Comparison of ENCODE assay signal across 8 mouse cellular contexts in genomic region chr15:89428821-89429351, GRCm38 (mm10). TPM values are rescaled to one million over a fixed set of nuclear protein-coding genes. Genes with fewer than 3 reads are reported as not detected.
DNase-seq lines count a peak whose midpoint lies in the region; ATAC-seq and TF ChIP-seq lines count a peak whose summit lies in the region.

No protein-coding gene starts in this region.

- TF ChIP-seq EP300 in heart, adult 2 months (IDR thresholded peaks at IDR 0.05; ENCODE audit: insufficient read depth, low read depth, low read length): no peak

- ATAC-seq in forebrain, embryonic 11.5 days (replicated peaks; ENCODE audit: low FRiP score): peak; percentile 67
- peak; percentile 9 for ATAC-seq in liver, embryonic 13.5 days (ENCODE audit: low read depth)

- peaks cover 9% of the 10 kb centered on the region for H3K79me3 ChIP-seq in C2C12 (ENCODE audit: low read depth)

- peak in 1 of 2 experiments; percentile 32 for DNase-seq in heart, adult 2 months
- DNase-seq in heart, postnatal 36 days: no peak
- DNase-seq in forebrain, embryonic 11.5 days (ENCODE audit: low spot score): no peak
- no peak for DNase-seq in liver, embryonic 13.5 days
- no peak for DNase-seq in frontal cortex, adult 2 months (ENCODE audit: extremely low spot score in 1 of 2, low spot score in 1 of 2)
- DNase-seq in Muller cell, postnatal 12 days (ENCODE audit: inconsistent ontology term): no peak
- DNase-seq in ovary, postnatal 36 days (ENCODE audit: low spot score): no peak

- peaks cover 8% of the 10 kb centered on the region for H3K36me3 ChIP-seq in heart, adult 2 months (ENCODE audit: control insufficient read depth, insufficient read depth, low read length)
- H3K36me3 ChIP-seq in C2C12 (ENCODE audit: control insufficient read depth, insufficient read depth): peaks cover 19% of the 10 kb centered on the region
- H3K36me3 ChIP-seq in forebrain, embryonic 11.5 days (ENCODE audit: control insufficient read depth, insufficient read depth, low read length): no peaks in the 10 kb centered on the region; the same call in 1 of the 2 replicates
- peaks cover 29% of the 10 kb centered on the region for H3K36me3 ChIP-seq in liver, embryonic 13.5 days

- H3K27ac ChIP-seq in heart, adult 2 months: peak overlapping the region; percentile 99
- no peak overlapping the region for H3K27ac ChIP-seq in forebrain, embryonic 11.5 days (ENCODE audit: low read depth, low read length)
- peak overlapping the region; percentile 100 for H3K27ac ChIP-seq in liver, embryonic 13.5 days

- H3K9me3 ChIP-seq in forebrain, embryonic 11.5 days (ENCODE audit: control insufficient read depth, low read length): no peaks in the 10 kb centered on the region
- no peaks in the 10 kb centered on the region for H3K9me3 ChIP-seq in liver, embryonic 13.5 days (replicated peaks)

- no peak for TF ChIP-seq CTCF in heart, adult 2 months (IDR thresholded peaks at IDR 0.05)
- no peak for TF ChIP-seq CTCF in C2C12 (IDR thresholded peaks at IDR 0.05; ENCODE audit: control insufficient read depth, insufficient read depth, insufficient read length)

- intact Hi-C loops in heart, adult 2 months (cut with DNase I): loop anchor here (2.0 kb wide), 1 partner anchor 54 kb away; no protein-coding TSS in a partner anchor
- intact Hi-C loops in heart, postnatal 36 days (cut with DNase I): loop anchor here (2.0 to 5.0 kb wide), 2 partner anchors 54 to 72 kb away; partner anchors contain the start of genes Lmf2 and Ncaph2

- H3K4me3 ChIP-seq in heart, adult 2 months: peak overlapping the region; percentile 99
- H3K4me3 ChIP-seq in C2C12 (ENCODE audit: insufficient read depth, poor library complexity, severe bottlenecking): peak overlapping the region; percentile 98
- H3K4me3 ChIP-seq in forebrain, embryonic 11.5 days (ENCODE audit: low read depth, low read length): peak overlapping the region; percentile 79
- peak overlapping the region; percentile 83 for H3K4me3 ChIP-seq in liver, embryonic 13.5 days (replicated peaks)

- no peaks in the 10 kb centered on the region for H3K27me3 ChIP-seq in heart, adult 2 months (ENCODE audit: control insufficient read depth, insufficient read depth, low read length)
- no peaks in the 10 kb centered on the region for H3K27me3 ChIP-seq in C2C12 (ENCODE audit: control insufficient read depth, insufficient read depth, insufficient read length)
- no peaks in the 10 kb centered on the region for H3K27me3 ChIP-seq in forebrain, embryonic 11.5 days (ENCODE audit: control insufficient read depth, insufficient read depth, low read length)
- H3K27me3 ChIP-seq in liver, embryonic 13.5 days: no peaks in the 10 kb centered on the region

- no peaks in the 10 kb centered on the region; the same call in 1 of the 2 replicates for H3K4me1 ChIP-seq in heart, adult 2 months (ENCODE audit: control insufficient read depth, insufficient read depth, low read length)
- peaks cover 8% of the 10 kb centered on the region; the same call in 1 of the 2 replicates for H3K4me1 ChIP-seq in forebrain, embryonic 11.5 days (replicated peaks; ENCODE audit: control insufficient read depth, insufficient read depth, low read length)
- H3K4me1 ChIP-seq in liver, embryonic 13.5 days (replicated peaks): peaks cover 60% of the 10 kb centered on the region

- H3K9ac ChIP-seq in heart, adult 2 months (ENCODE audit: low read depth, low read length): peak overlapping the region; percentile 74
- H3K9ac ChIP-seq in forebrain, embryonic 11.5 days (ENCODE audit: low read length): peak overlapping the region; percentile 79
- peak overlapping the region; percentile 88 for H3K9ac ChIP-seq in liver, embryonic 13.5 days

- 5% methylated on average over 22 of the region's 22 CpGs for whole genome bisulfite sequencing in heart, adult 2 months
- 5% methylated on average over 20 of the region's 22 CpGs for WGBS in forebrain, embryonic 11.5 days
- 9% methylated on average over 22 of the region's 22 CpGs for WGBS in liver, embryonic 13.5 days (ENCODE audit: insufficient replicate concordance)

- peak overlapping the region; percentile 90 for H3ac ChIP-seq in C2C12 (ENCODE audit: control insufficient read depth, insufficient read length, low read depth)

- TF ChIP-seq POLR2A in heart, adult 2 months (IDR thresholded peaks at IDR 0.05; ENCODE audit: insufficient read depth, low read depth, low read length): no peak

- no peaks in the 10 kb centered on the region for H3K79me2 ChIP-seq in heart, adult 2 months (replicated peaks; ENCODE audit: control insufficient read depth, insufficient read depth, low read length)
- peaks cover 17% of the 10 kb centered on the region for H3K79me2 ChIP-seq in C2C12 (ENCODE audit: control insufficient read depth, insufficient read depth)

- H3K4me2 ChIP-seq in forebrain, embryonic 11.5 days (ENCODE audit: low read depth, low read length, severe bottlenecking): peak overlapping the region; percentile 93
- H3K4me2 ChIP-seq in liver, embryonic 13.5 days: peak overlapping the region; percentile 94

TF ChIP-seq in C2C12, 6 proteins besides CTCF, POLR2A, EP300 and RAD21:
- TF ChIP-seq FOSL1 (IDR thresholded peaks at IDR 0.05; ENCODE audit: insufficient read depth, low read length, poor library complexity, severe bottlenecking) (no peak), MYOG (IDR thresholded peaks at IDR 0.05; ENCODE audit: control insufficient read depth, extremely low read depth, insufficient read length) (no peak), CEBPB (IDR thresholded peaks at IDR 0.05; ENCODE audit: low read depth) (no peak), USF1 (IDR thresholded peaks at IDR 0.05; ENCODE audit: low read depth) (no peak), MYOD1 (IDR thresholded peaks at IDR 0.05; ENCODE audit: control insufficient read depth, insufficient read length, low read depth) (no peak), MAX (IDR thresholded peaks at IDR 0.05) (no peak)

RNA-seq across cellular contexts. Expression of gene C730034F03Rik, which starts 0.5 kb away (rescaled TPM):
- total RNA-seq in heart, adult 2 months (2021): 1 to 10 TPM; 1.2 TPM
- 1.0 and 1.1 TPM in 2 replicates for polyA plus RNA-seq in heart, adult 2 months (2012; rRNA removed)
- 1 to 10 TPM; 1.6 to 2.8 TPM for total RNA-seq in heart, postnatal 36 days (2021)
- polyA plus RNA-seq in C2C12 (2012; fragmentation: generic; extraction: Trizol): 0.33 TPM
- 3.5 and 6.0 TPM in 2 replicates for polyA plus RNA-seq in forebrain, embryonic 11.5 days (2014; fragmentation: Nextera tagmentation; extraction: Ambion mirVana)
- 1.1 and 1.5 TPM in 2 replicates for polyA plus RNA-seq in liver, embryonic 13.5 days (2015; fragmentation: Nextera tagmentation; extraction: Ambion mirVana)
- polyA plus RNA-seq in frontal cortex, adult 2 months (2012; rRNA removed): 3.2 and 3.8 TPM in 2 replicates

RNA-seq across cellular contexts. Expression of gene Gm44502, which starts 0.6 kb away (rescaled TPM):
- 1 to 10 TPM; 5.5 to 9.5 TPM for total RNA-seq in heart, adult 2 months (2021)
- 2.1 and 2.5 TPM in 2 replicates for polyA plus RNA-seq in heart, adult 2 months (2012; rRNA removed)
- 10 to 100 TPM; 14.5 to 17.8 TPM for total RNA-seq in heart, postnatal 36 days (2021)
- 0.06 TPM for polyA plus RNA-seq in C2C12 (2012; fragmentation: generic; extraction: Trizol)
- 0.40 TPM in 1 of 2 replicates, not detected in the other for polyA plus RNA-seq in forebrain, embryonic 11.5 days (2014; fragmentation: Nextera tagmentation; extraction: Ambion mirVana)
- polyA plus RNA-seq in liver, embryonic 13.5 days (2015; fragmentation: Nextera tagmentation; extraction: Ambion mirVana): 0.13 TPM in 1 of 2 replicates, not detected in the other
- 0.08 and 0.28 TPM in 2 replicates for polyA plus RNA-seq in frontal cortex, adult 2 months (2012; rRNA removed)

RNA-seq across cellular contexts. Expression of gene Chkb, which starts 0.8 kb away (rescaled TPM):
- 10 to 100 TPM; 46.8 to 48.2 TPM for total RNA-seq in heart, adult 2 months (2021)
- polyA plus RNA-seq in heart, adult 2 months (2012; rRNA removed): 81.3 and 91.7 TPM in 2 replicates
- 10 to 100 TPM; 51.2 to 57.0 TPM for total RNA-seq in heart, postnatal 36 days (2021)
- polyA plus RNA-seq in C2C12 (2012; fragmentation: generic; extraction: Trizol): 47.1 TPM
- polyA plus RNA-seq in forebrain, embryonic 11.5 days (2014; fragmentation: Nextera tagmentation; extraction: Ambion mirVana): 54.5 and 56.0 TPM in 2 replicates
- polyA plus RNA-seq in liver, embryonic 13.5 days (2015; fragmentation: Nextera tagmentation; extraction: Ambion mirVana): 27.3 and 29.2 TPM in 2 replicates
- 66.1 and 70.7 TPM in 2 replicates for polyA plus RNA-seq in frontal cortex, adult 2 months (2012; rRNA removed)

RNA-seq across cellular contexts. Expression of gene Cpt1b, which starts 3.2 kb away (rescaled TPM):
- 100 to 1,000 TPM; 565 to 584 TPM for total RNA-seq in heart, adult 2 months (2021)
- polyA plus RNA-seq in heart, adult 2 months (2012; rRNA removed): 786 and 953 TPM in 2 replicates
- total RNA-seq in heart, postnatal 36 days (2021): 100 to 1,000 TPM; 573 to 577 TPM
- polyA plus RNA-seq in C2C12 (2012; fragmentation: generic; extraction: Trizol): 2.5 TPM
- 0.84 TPM in 1 of 2 replicates, not detected in the other for polyA plus RNA-seq in forebrain, embryonic 11.5 days (2014; fragmentation: Nextera tagmentation; extraction: Ambion mirVana)
- polyA plus RNA-seq in liver, embryonic 13.5 days (2015; fragmentation: Nextera tagmentation; extraction: Ambion mirVana): 1.9 and 2.5 TPM in 2 replicates
- 2.0 and 2.9 TPM in 2 replicates for polyA plus RNA-seq in frontal cortex, adult 2 months (2012; rRNA removed)

RNA-seq across cellular contexts. Expression of gene Syce3, which starts 18.6 kb away (rescaled TPM):
- not detected for total RNA-seq in heart, adult 2 months (2021)
- polyA plus RNA-seq in heart, adult 2 months (2012; rRNA removed): not detected in 2 replicates
- not detected for total RNA-seq in heart, postnatal 36 days (2021)
- not detected for polyA plus RNA-seq in C2C12 (2012; fragmentation: generic; extraction: Trizol)
- not detected in 2 replicates for polyA plus RNA-seq in forebrain, embryonic 11.5 days (2014; fragmentation: Nextera tagmentation; extraction: Ambion mirVana)
- polyA plus RNA-seq in liver, embryonic 13.5 days (2015; fragmentation: Nextera tagmentation; extraction: Ambion mirVana): not detected in 2 replicates
- 0.48 TPM in 1 of 2 replicates, not detected in the other for polyA plus RNA-seq in frontal cortex, adult 2 months (2012; rRNA removed)
